ENCODE assay signal across 9 mouse cellular contexts in the genomic region with DNA sequence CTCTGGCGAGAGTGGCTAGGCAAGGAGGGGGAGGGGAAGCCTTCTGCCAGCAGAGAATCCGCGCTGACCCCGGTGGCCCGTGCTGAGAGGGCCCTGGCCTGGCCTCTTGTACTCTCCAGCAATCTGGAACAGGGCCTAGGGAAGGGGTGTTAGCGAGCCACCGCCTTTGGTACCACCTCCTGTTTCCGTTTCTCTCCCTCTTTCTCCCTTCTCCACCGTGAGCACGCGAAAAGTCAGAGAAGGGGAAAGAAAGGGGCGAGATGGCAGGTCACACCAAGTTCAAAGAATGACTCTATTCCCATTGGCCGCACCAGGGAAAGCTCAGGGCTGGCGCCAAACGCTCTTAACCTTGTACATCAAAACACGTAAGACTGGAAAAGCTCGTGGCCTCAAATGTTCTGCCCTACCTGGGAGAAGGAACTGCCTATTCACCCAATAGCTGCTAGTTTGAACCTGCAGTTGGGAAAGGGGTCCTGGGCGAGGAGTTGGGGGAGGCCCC. TPM values are rescaled to one million over a fixed set of nuclear protein-coding genes. Genes with fewer than 3 reads are reported as not detected.
DNase-seq lines count a peak whose midpoint lies in the region; ATAC-seq and TF ChIP-seq lines count a peak whose summit lies in the region.
"Had no signal": no experiment of that assay in that cellular context is flagged by ENCODE, and none has a peak within 500 bp of the region (broad histone marks: within the 10 kb centered on the region; RNA-seq: fewer than 3 reads in every experiment).

No protein-coding gene starts in this region.

- no peak for DNase-seq in kidney, postnatal 0 days (ENCODE audit: low spot score)
- no peak for DNase-seq in kidney, adult 8-10 months
- peak; percentile 49 for DNase-seq in adrenal gland, postnatal 25 days
- DNase-seq in right cerebral cortex, adult 18-20 months = no peak
- DNase-seq in layer of hippocampus, adult 18-20 months (ENCODE audit: low spot score in 2 of 2) = no peak

- no peak for ATAC-seq in kidney, postnatal 0 days (replicated peaks; ENCODE audit: low FRiP score, low read depth)
- no peak for ATAC-seq in intestine, embryonic 15.5 days
- ATAC-seq in neural tube, embryonic 12.5 days (ENCODE audit: low FRiP score, low read depth) = no peak

- H3K4me2 ChIP-seq in kidney, postnatal 0 days (ENCODE audit: low read length) = peak overlapping the region; percentile 71; the same call in 1 of the 2 replicates
- peak overlapping the region; percentile 92 for H3K4me2 ChIP-seq in intestine, embryonic 15.5 days (replicated peaks)
- H3K4me2 ChIP-seq in neural tube, embryonic 12.5 days (replicated peaks) = peak overlapping the region; percentile 60

- TF ChIP-seq CTCF in kidney, postnatal 0 days (IDR thresholded peaks at IDR 0.05; ENCODE audit: low read depth) = no peak

- 21% methylated on average over 18 of the region's 18 CpGs for WGBS in kidney, postnatal 0 days
- 31% methylated on average over 17 of the region's 18 CpGs for WGBS in intestine, embryonic 15.5 days
- 1% methylated on average over 17 of the region's 18 CpGs for WGBS in neural tube, embryonic 12.5 days

- H3K27me3 ChIP-seq in kidney, postnatal 0 days (ENCODE audit: insufficient read depth, low read length) = peaks cover 51% of the 10 kb centered on the region
- peaks cover 35% of the 10 kb centered on the region for H3K27me3 ChIP-seq in intestine, embryonic 15.5 days (replicated peaks)
- peaks cover 98% of the 10 kb centered on the region for H3K27me3 ChIP-seq in neural tube, embryonic 12.5 days (replicated peaks)

- no peaks in the 10 kb centered on the region for H3K9me3 ChIP-seq in kidney, postnatal 0 days (replicated peaks; ENCODE audit: low read length)
- H3K9me3 ChIP-seq in intestine, embryonic 15.5 days = no peaks in the 10 kb centered on the region
- no peaks in the 10 kb centered on the region for H3K9me3 ChIP-seq in neural tube, embryonic 12.5 days
- H3K9me3 ChIP-seq: hindbrain, embryonic 15.5 days; megakaryocyte, embryonic 14.5 days had no signal

- H3K4me1 ChIP-seq in kidney, postnatal 0 days (replicated peaks; ENCODE audit: insufficient read depth, low read length) = no peaks in the 10 kb centered on the region
- peaks cover 24% of the 10 kb centered on the region for H3K4me1 ChIP-seq in intestine, embryonic 15.5 days (replicated peaks)
- peaks cover 16% of the 10 kb centered on the region; the same call in 1 of the 2 replicates for H3K4me1 ChIP-seq in neural tube, embryonic 12.5 days

- no peak overlapping the region; the same call in 1 of the 2 replicates for H3K9ac ChIP-seq in kidney, postnatal 0 days (ENCODE audit: low read depth, low read length)
- 0 out of 2 replicates have a peak overlapping the region, but pooled peaks have one; percentile 60 for H3K9ac ChIP-seq in intestine, embryonic 15.5 days
- H3K9ac ChIP-seq in neural tube, embryonic 12.5 days = no peak overlapping the region
- H3K9ac ChIP-seq: hindbrain, embryonic 15.5 days had no signal

- H3K36me3 ChIP-seq in kidney, postnatal 0 days (ENCODE audit: insufficient read depth, low read length) = no peaks in the 10 kb centered on the region
- H3K36me3 ChIP-seq in intestine, embryonic 15.5 days = no peaks in the 10 kb centered on the region
- no peaks in the 10 kb centered on the region for H3K36me3 ChIP-seq in neural tube, embryonic 12.5 days
- H3K36me3 ChIP-seq: hindbrain, embryonic 15.5 days had no signal

- 0 out of 2 replicates have a peak overlapping the region, but pooled peaks have one; percentile 2 for H3K4me3 ChIP-seq in kidney, postnatal 0 days (replicated peaks; ENCODE audit: low read depth, low read length)
- H3K4me3 ChIP-seq in intestine, embryonic 15.5 days (replicated peaks) = 0 out of 2 replicates have a peak overlapping the region, but pooled peaks have one; percentile 10
- no peak overlapping the region for H3K4me3 ChIP-seq in neural tube, embryonic 12.5 days

- H3K27ac ChIP-seq in kidney, postnatal 0 days = peak overlapping the region; percentile 91
- H3K27ac ChIP-seq in intestine, embryonic 15.5 days = peak overlapping the region; percentile 58
- no peak overlapping the region for H3K27ac ChIP-seq in neural tube, embryonic 12.5 days
- H3K27ac ChIP-seq: hindbrain, embryonic 15.5 days had no signal

RNA-seq across cellular contexts. Expression of a gene that starts 1.5 kb away (rescaled TPM):
- polyA plus RNA-seq in kidney, postnatal 0 days (2015; fragmentation: Nextera tagmentation; extraction: Ambion mirVana) = 32.9 and 36.8 TPM in 2 replicates
- 215 and 277 TPM in 2 replicates for total RNA-seq in adrenal gland, postnatal 25 days (2021)
- 38.6 and 44.9 TPM in 2 replicates for polyA plus RNA-seq in intestine, embryonic 15.5 days (2015; fragmentation: Nextera tagmentation; extraction: Ambion mirVana)
- polyA plus RNA-seq in neural tube, embryonic 12.5 days (2016; fragmentation: Nextera tagmentation; extraction: Ambion mirVana) = 8.6 and 11.0 TPM in 2 replicates
- total RNA-seq in layer of hippocampus, adult 18-20 months (2021) = 1 to 10 TPM; 2.7 to 3.1 TPM
